In genomic region chr19:46972159-46972558, GRCm38 (mm10) we compare ENCODE assay signal across 15 mouse cellular contexts. TPM values are rescaled to one million over a fixed set of nuclear protein-coding genes. Genes with fewer than 3 reads are reported as not detected.
DNase-seq lines count a peak whose midpoint lies in the region; ATAC-seq and TF ChIP-seq lines count a peak whose summit lies in the region.
"Had no signal": no experiment of that assay in that cellular context is flagged by ENCODE, and none has a peak within 500 bp of the region (broad histone marks: within the 10 kb centered on the region; RNA-seq: fewer than 3 reads in every experiment).

No protein-coding gene starts in this region.

- no peak overlapping the region for H3K9ac ChIP-seq in intestine, embryonic 15.5 days
- H3K9ac ChIP-seq in intestine, embryonic 16.5 days (ENCODE audit: low read depth, low read length) = no peak overlapping the region
- H3K9ac ChIP-seq in forebrain, embryonic 16.5 days (replicated peaks; ENCODE audit: low read depth, low read length) = no peak overlapping the region
- no peak overlapping the region for H3K9ac ChIP-seq in hindbrain, postnatal 0 days (replicated peaks; ENCODE audit: low read length)
- no peak overlapping the region for H3K9ac ChIP-seq in neural tube, embryonic 14.5 days (replicated peaks; ENCODE audit: low read depth, low read length)
- H3K9ac ChIP-seq: limb, embryonic 13.5 days had no signal

- no peak for TF ChIP-seq CTCF in hindbrain, postnatal 0 days (IDR thresholded peaks at IDR 0.05; ENCODE audit: low read depth)

- no peaks in the 10 kb centered on the region for H3K36me3 ChIP-seq in intestine, embryonic 15.5 days
- H3K36me3 ChIP-seq in intestine, embryonic 16.5 days (ENCODE audit: control insufficient read depth, insufficient read depth, low read length) = no peaks in the 10 kb centered on the region
- H3K36me3 ChIP-seq in forebrain, embryonic 16.5 days (ENCODE audit: control insufficient read depth, insufficient read depth) = no peaks in the 10 kb centered on the region
- no peaks in the 10 kb centered on the region for H3K36me3 ChIP-seq in hindbrain, postnatal 0 days (ENCODE audit: insufficient read depth, low read length)
- no peaks in the 10 kb centered on the region for H3K36me3 ChIP-seq in neural tube, embryonic 14.5 days (ENCODE audit: control insufficient read depth, insufficient read depth, low read length)
- H3K36me3 ChIP-seq: limb, embryonic 13.5 days had no signal

- no peaks in the 10 kb centered on the region for H3K9me3 ChIP-seq in intestine, embryonic 15.5 days
- no peaks in the 10 kb centered on the region for H3K9me3 ChIP-seq in intestine, embryonic 16.5 days (ENCODE audit: control insufficient read depth, low read length)
- H3K9me3 ChIP-seq in forebrain, embryonic 16.5 days (ENCODE audit: control insufficient read depth, low read length) = no peaks in the 10 kb centered on the region
- H3K9me3 ChIP-seq in hindbrain, postnatal 0 days (ENCODE audit: low read length) = no peaks in the 10 kb centered on the region
- H3K9me3 ChIP-seq in neural tube, embryonic 14.5 days (ENCODE audit: control insufficient read depth, low read length) = no peaks in the 10 kb centered on the region
- H3K9me3 ChIP-seq: limb, embryonic 13.5 days had no signal

- ATAC-seq in intestine, embryonic 15.5 days = no peak
- ATAC-seq in intestine, embryonic 16.5 days = no peak
- ATAC-seq in forebrain, embryonic 16.5 days = no peak
- ATAC-seq in hindbrain, postnatal 0 days = peak; percentile 50; the same call in 1 of the 2 replicates
- no peak for ATAC-seq in neural tube, embryonic 14.5 days (ENCODE audit: low read depth)
- ATAC-seq in CD4-positive, CD25-positive, alpha-beta regulatory T cell, adult 4 months = no peak
- ATAC-seq: activated CD4-positive, CD25-positive, alpha-beta regulatory T cell, adult 4 months; intestine, postnatal 0 days had no signal

- 88% methylated on average over 3 of the region's 3 CpGs for WGBS in intestine, embryonic 15.5 days
- 88% methylated on average over 3 of the region's 3 CpGs for WGBS in intestine, embryonic 16.5 days
- 87% methylated on average over 3 of the region's 3 CpGs for WGBS in forebrain, embryonic 16.5 days
- 75% methylated on average over 3 of the region's 3 CpGs for WGBS in hindbrain, postnatal 0 days
- 90% methylated on average over 3 of the region's 3 CpGs for WGBS in neural tube, embryonic 14.5 days

- peak overlapping the region; percentile 2; the same call in 1 of the 2 replicates for H3K27ac ChIP-seq in intestine, embryonic 15.5 days
- no peak overlapping the region for H3K27ac ChIP-seq in intestine, embryonic 16.5 days (ENCODE audit: low read length)
- H3K27ac ChIP-seq in forebrain, embryonic 16.5 days (ENCODE audit: low read length) = peak overlapping the region; percentile 83
- H3K27ac ChIP-seq in hindbrain, postnatal 0 days = peak overlapping the region; percentile 79; the same call in 1 of the 2 replicates
- H3K27ac ChIP-seq in neural tube, embryonic 14.5 days (ENCODE audit: low read depth, low read length) = peak overlapping the region; percentile 69; the same call in 1 of the 2 replicates
- H3K27ac ChIP-seq: gastrocnemius, adult 2 months; limb, embryonic 13.5 days had no signal

- no peak for DNase-seq in hindbrain, postnatal 0 days (ENCODE audit: low spot score)
- no peak for DNase-seq in left cerebral cortex, adult 8-10 months (ENCODE audit: low spot score in 2 of 2)
- no peak for DNase-seq in kidney, postnatal 25 days
- DNase-seq: cerebellum, postnatal 36 days; gastrocnemius, adult 2 months; heart, postnatal 14 days; right cerebral cortex, postnatal 14 days had no signal

- H3K4me1 ChIP-seq in intestine, embryonic 15.5 days (replicated peaks) = peaks cover 9% of the 10 kb centered on the region; the same call in 1 of the 2 replicates
- peaks cover 3% of the 10 kb centered on the region; the same call in 1 of the 2 replicates for H3K4me1 ChIP-seq in intestine, embryonic 16.5 days (ENCODE audit: control insufficient read depth, insufficient read depth, low read length)
- peaks cover 21% of the 10 kb centered on the region for H3K4me1 ChIP-seq in forebrain, embryonic 16.5 days (replicated peaks; ENCODE audit: control insufficient read depth, insufficient read depth, low read length)
- H3K4me1 ChIP-seq in hindbrain, postnatal 0 days (ENCODE audit: insufficient read depth, low read length) = peaks cover 9% of the 10 kb centered on the region
- peaks cover 8% of the 10 kb centered on the region for H3K4me1 ChIP-seq in neural tube, embryonic 14.5 days (ENCODE audit: control insufficient read depth, insufficient read depth, low read length)

- no peaks in the 10 kb centered on the region for H3K27me3 ChIP-seq in intestine, embryonic 15.5 days (replicated peaks)
- no peaks in the 10 kb centered on the region for H3K27me3 ChIP-seq in intestine, embryonic 16.5 days (replicated peaks; ENCODE audit: control insufficient read depth, insufficient read depth, low read length)
- no peaks in the 10 kb centered on the region for H3K27me3 ChIP-seq in forebrain, embryonic 16.5 days (replicated peaks; ENCODE audit: control insufficient read depth, insufficient read depth, low read length)
- no peaks in the 10 kb centered on the region for H3K27me3 ChIP-seq in hindbrain, postnatal 0 days (ENCODE audit: insufficient read depth, low read length)
- no peaks in the 10 kb centered on the region for H3K27me3 ChIP-seq in neural tube, embryonic 14.5 days (ENCODE audit: control insufficient read depth, insufficient read depth, low read length)
- H3K27me3 ChIP-seq: limb, embryonic 13.5 days had no signal

- no peak overlapping the region for H3K4me3 ChIP-seq in intestine, embryonic 15.5 days (replicated peaks)
- H3K4me3 ChIP-seq in intestine, embryonic 16.5 days (ENCODE audit: low read length) = no peak overlapping the region
- no peak overlapping the region for H3K4me3 ChIP-seq in forebrain, embryonic 16.5 days (replicated peaks; ENCODE audit: low read length)
- H3K4me3 ChIP-seq in hindbrain, postnatal 0 days (ENCODE audit: low read length) = no peak overlapping the region
- H3K4me3 ChIP-seq in neural tube, embryonic 14.5 days (ENCODE audit: low read depth, low read length) = no peak overlapping the region
- H3K4me3 ChIP-seq: gastrocnemius, adult 2 months; limb, embryonic 13.5 days had no signal

- no peak overlapping the region for H3K4me2 ChIP-seq in intestine, embryonic 15.5 days (replicated peaks)
- no peak overlapping the region for H3K4me2 ChIP-seq in intestine, embryonic 16.5 days (ENCODE audit: low read depth, low read length)
- no peak overlapping the region for H3K4me2 ChIP-seq in forebrain, embryonic 16.5 days (ENCODE audit: low read length)
- H3K4me2 ChIP-seq in hindbrain, postnatal 0 days (ENCODE audit: low read depth, low read length) = no peak overlapping the region
- H3K4me2 ChIP-seq in neural tube, embryonic 14.5 days (ENCODE audit: low read depth, low read length) = no peak overlapping the region
- H3K4me2 ChIP-seq: limb, embryonic 13.5 days had no signal

RNA-seq across cellular contexts. Expression of gene Ina, which starts 42.3 kb away (rescaled TPM):
- polyA plus RNA-seq in intestine, embryonic 15.5 days (2015; fragmentation: Nextera tagmentation; extraction: Ambion mirVana) = 13.9 and 14.5 TPM in 2 replicates
- 5.6 and 7.9 TPM in 2 replicates for polyA plus RNA-seq in intestine, embryonic 16.5 days (2015; fragmentation: Nextera tagmentation; extraction: Ambion mirVana)
- 272 and 295 TPM in 2 replicates for polyA plus RNA-seq in forebrain, embryonic 16.5 days (2015; fragmentation: Nextera tagmentation; extraction: Ambion mirVana)
- total RNA-seq in hindbrain, postnatal 0 days (2014; rRNA removed) = 217 and 280 TPM in 2 replicates
- polyA plus RNA-seq in hindbrain, postnatal 0 days (2015; fragmentation: Nextera tagmentation; extraction: Ambion mirVana) = 294 and 315 TPM in 2 replicates
- polyA plus RNA-seq in neural tube, embryonic 14.5 days (2014; fragmentation: Nextera tagmentation; extraction: Ambion mirVana) = 535 and 653 TPM in 2 replicates
- total RNA-seq in left cerebral cortex, adult 8-10 months (2022) = 100 to 1,000 TPM; 175 to 187 (median 178) TPM
- not detected for polyA plus RNA-seq in CD4-positive, CD25-positive, alpha-beta regulatory T cell, adult 4 months (2017; shearing (Covaris generic))
- total RNA-seq: gastrocnemius, adult 2 months; heart, postnatal 14 days had no signal
- polyA plus RNA-seq: activated CD4-positive, CD25-positive, alpha-beta regulatory T cell, adult 4 months had no signal

RNA-seq across cellular contexts. Expression of gene Nt5c2, which starts 42.8 kb away (rescaled TPM):
- 48.4 and 49.1 TPM in 2 replicates for polyA plus RNA-seq in intestine, embryonic 15.5 days (2015; fragmentation: Nextera tagmentation; extraction: Ambion mirVana)
- 37.6 and 45.3 TPM in 2 replicates for polyA plus RNA-seq in intestine, embryonic 16.5 days (2015; fragmentation: Nextera tagmentation; extraction: Ambion mirVana)
- polyA plus RNA-seq in forebrain, embryonic 16.5 days (2015; fragmentation: Nextera tagmentation; extraction: Ambion mirVana) = 76.8 and 81.4 TPM in 2 replicates
- 43.4 and 44.2 TPM in 2 replicates for total RNA-seq in hindbrain, postnatal 0 days (2014; rRNA removed)
- 79.8 and 80.7 TPM in 2 replicates for polyA plus RNA-seq in hindbrain, postnatal 0 days (2015; fragmentation: Nextera tagmentation; extraction: Ambion mirVana)
- polyA plus RNA-seq in neural tube, embryonic 14.5 days (2014; fragmentation: Nextera tagmentation; extraction: Ambion mirVana) = 72.0 and 80.3 TPM in 2 replicates
- total RNA-seq in left cerebral cortex, adult 8-10 months (2022) = 10 to 100 TPM; 70.8 to 83.9 (median 82.1) TPM
- polyA plus RNA-seq in CD4-positive, CD25-positive, alpha-beta regulatory T cell, adult 4 months (2017; shearing (Covaris generic)) = 10 to 100 TPM; 38.0 to 42.2 TPM

Comparison
In these comparisons a context has a peak if more than half of its experiments do, and no peak if none do; other contexts are left out.
1. RNA of gene Ina, which starts 42.3 kb away (polyA plus RNA-seq): 535 to 653 TPM in neural tube, embryonic 14.5 days, 294 to 315 TPM in hindbrain, postnatal 0 days and 272 to 295 TPM in forebrain, embryonic 16.5 days; 13.9 to 14.5 TPM in intestine, embryonic 15.5 days, 5.6 to 7.9 TPM in intestine, embryonic 16.5 days and not detected in CD4-positive, CD25-positive, alpha-beta regulatory T cell, adult 4 months; every median in the first group is over 10 times any median in the second.